Mouse (Mus musculus): ENCODE measurements at regions not wholly inside any gene's neighbourhood (a gene's known extent, or its start where the extent isn't known, plus 50 kb on each side); places are given as distances from the start of the nearest gene placed in this dataset.

GRCm38 (mm10) chr3:84356690-84357014 is 50.0 kb upstream of the Trim2 start:
- TF ChIP-seq POLR2A (IDR thresholded peaks at IDR 0.05; ENCODE audit: borderline replicate concordance, extremely low read depth, insufficient read depth, insufficient read length, poor library complexity, severe bottlenecking) (no peak), CTCF (IDR thresholded peaks at IDR 0.05; ENCODE audit: borderline replicate concordance, extremely low read depth, insufficient read depth, insufficient read length) (no peak)
